Mouse (Mus musculus) forebrain, embryonic 13.5 days (tissue): ENCODE results near the gene Ppib. TPM values are rescaled to one million over a fixed set of nuclear protein-coding genes. Genes with fewer than 3 reads are reported as not detected.
A peak's percentile ranks its signal among the peaks of the same experiment; 100 is the strongest.

Experiments
- ATAC-seq: fragments of 200-750 bp; cut with Nextera tagmentation; 2 replicates; pipeline ENCODE4 v1.8.0; 2017
- H3K27ac ChIP-seq: fragments of 300-500 bp; sonication (generic); 2 replicates; pipeline ENCODE4 v1.5.1; 2015; ENCODE audit warnings: inconsistent platforms, mild to moderate bottlenecking, moderate library complexity
- H3K27me3 ChIP-seq: fragments of 300-500 bp; sonication (generic); 2 replicates; pipeline ENCODE4 v1.6.1; 2015; ENCODE audit warnings: mild to moderate bottlenecking, inconsistent platforms
- H3K36me3 ChIP-seq: fragments of 300-500 bp; sonication (generic); 2 replicates; pipeline ENCODE4 v1.6.1; 2015; ENCODE audit warnings: mild to moderate bottlenecking, inconsistent platforms; ENCODE audit not compliant: poor library complexity, severe bottlenecking
- H3K4me1 ChIP-seq: fragments of 300-500 bp; sonication (generic); 2 replicates; pipeline ENCODE4 v1.6.1; 2015; ENCODE audit warnings: inconsistent platforms
- H3K4me2 ChIP-seq: fragments of 300-500 bp; sonication (generic); 2 replicates; pipeline ENCODE4 v1.6.1; 2015; ENCODE audit warnings: inconsistent platforms, mild to moderate bottlenecking, moderate library complexity
- H3K4me3 ChIP-seq: fragments of 300-500 bp; sonication (generic); 2 replicates; pipeline ENCODE4 v1.5.1; 2015; ENCODE audit warnings: mild to moderate bottlenecking, inconsistent platforms
- H3K9ac ChIP-seq: fragments of 300-500 bp; sonication (generic); 2 replicates; pipeline ENCODE4 v1.6.1; 2015; ENCODE audit warnings: mild to moderate bottlenecking, inconsistent platforms
- H3K9me3 ChIP-seq: fragments of 300-500 bp; sonication (generic); replicated peaks from 2 replicates; pipeline ENCODE4 v1.6.1; 2016; ENCODE audit warnings: inconsistent platforms
- WGBS: fragments of 180-500 bp; shearing (Covaris S2); methylation state at CpG from one replicate; pipeline ENCODE4 v1.1.7; 2015; 5-methylcytosine and 5-hydroxymethylcytosine counted together
- polyA plus RNA-seq: library from polyadenylated mRNA; unstranded; fragments of >200 nt; fragmentation: Nextera tagmentation; extraction: Ambion mirVana; gene quantifications from 2 replicates; pipeline ENCODE4 v1.2.1, GENCODE M21; 2015

The Ppib gene
- polyA plus RNA-seq, 1 experiment from 2014 or later: 381 TPM

GRCm38 (mm10) chr9:66060308-66060647 is 256 bp downstream of the Ppib start:
- peak overlapping the region; percentile 82 for H3K4me2 ChIP-seq
- H3K9ac ChIP-seq: peak overlapping the region; percentile 93
- no peaks in the 10 kb centered on the region for H3K27me3 ChIP-seq
- H3K36me3 ChIP-seq: peaks cover 27% of the 10 kb centered on the region
- WGBS: under 1% methylated on average over 20 of the region's 20 CpGs
- peak; percentile 67 for ATAC-seq
- H3K27ac ChIP-seq: peak overlapping the region; percentile 75
- peak overlapping the region; percentile 87 for H3K4me3 ChIP-seq
- peaks cover 19% of the 10 kb centered on the region for H3K4me1 ChIP-seq
- no peaks in the 10 kb centered on the region for H3K9me3 ChIP-seq

- no peak for ATAC-seq
- Histone ChIP-seq H3K9ac (peak overlapping the region; percentile 93), H3K27ac (peak overlapping the region; percentile 75), H3K4me1 (peaks cover 19% of the 10 kb centered on the region), H3K9me3 (no peaks in the 10 kb centered on the region), H3K27me3 (no peaks in the 10 kb centered on the region), H3K36me3 (peaks cover 34% of the 10 kb centered on the region), H3K4me2 (peak overlapping the region; percentile 82), H3K4me3 (peak overlapping the region; percentile 87)
- 35% methylated on average over 4 of the region's 4 CpGs for WGBS
Observed at GRCm38 (mm10) chr9:66060986-66061385, 964 bp downstream of the Ppib start.

GRCm38 (mm10) chr9:66061656-66062055 is 1.6 kb downstream of the Ppib start:
- Histone ChIP-seq H3K4me1 (peaks cover 19% of the 10 kb centered on the region), H3K36me3 (peaks cover 41% of the 10 kb centered on the region), H3K27ac (peak overlapping the region; percentile 75), H3K27me3 (0 out of 2 replicates have a peak, but pooled peaks cover 4% of the 10 kb centered on the region), H3K9me3 (no peaks in the 10 kb centered on the region), H3K9ac (peak overlapping the region; percentile 93; the same call in 1 of the 2 replicates), H3K4me3 (peak overlapping the region; percentile 87), H3K4me2 (peak overlapping the region; percentile 82)
- WGBS: 64% methylated on average over 3 of the region's 3 CpGs
- ATAC-seq: no peak

- H3K9me3 ChIP-seq: no peaks in the 10 kb centered on the region
- H3K36me3 ChIP-seq: peaks cover 51% of the 10 kb centered on the region
- 92% methylated on average over 3 of the region's 3 CpGs for WGBS
- no peak overlapping the region for H3K4me3 ChIP-seq
- H3K9ac ChIP-seq: no peak overlapping the region
- no peak overlapping the region for H3K4me2 ChIP-seq
- H3K27ac ChIP-seq: no peak overlapping the region
- H3K27me3 ChIP-seq: peaks cover 22% of the 10 kb centered on the region
- ATAC-seq: no peak
- H3K4me1 ChIP-seq: peaks cover 19% of the 10 kb centered on the region
Observed at GRCm38 (mm10) chr9:66063446-66063845, 3.4 kb downstream of the Ppib start.

GRCm38 (mm10) chr9:66064316-66064715 is 4.3 kb downstream of the Ppib start:
- peaks cover 23% of the 10 kb centered on the region for H3K4me1 ChIP-seq
- ATAC-seq: no peak
- H3K27me3 ChIP-seq: peaks cover 31% of the 10 kb centered on the region
- no peak overlapping the region for H3K4me3 ChIP-seq
- H3K27ac ChIP-seq: no peak overlapping the region
- WGBS: 91% methylated on average over 11 of the region's 11 CpGs
- H3K36me3 ChIP-seq: peaks cover 51% of the 10 kb centered on the region
- H3K4me2 ChIP-seq: no peak overlapping the region
- no peak overlapping the region for H3K9ac ChIP-seq
- no peaks in the 10 kb centered on the region for H3K9me3 ChIP-seq

- no peak overlapping the region for H3K4me2 ChIP-seq
- WGBS: 90% methylated on average over 3 of the region's 3 CpGs
- no peaks in the 10 kb centered on the region for H3K9me3 ChIP-seq
- no peak overlapping the region for H3K9ac ChIP-seq
- H3K36me3 ChIP-seq: peaks cover 51% of the 10 kb centered on the region
- H3K4me1 ChIP-seq: peaks cover 12% of the 10 kb centered on the region
- H3K27me3 ChIP-seq: peaks cover 50% of the 10 kb centered on the region
- ATAC-seq: no peak
- no peak overlapping the region for H3K27ac ChIP-seq
- no peak overlapping the region for H3K4me3 ChIP-seq
Observed at GRCm38 (mm10) chr9:66066791-66067190, 6.8 kb downstream of the Ppib start.

GRCm38 (mm10) chr9:66067542-66067941 is 7.5 kb downstream of the Ppib start:
- Histone ChIP-seq H3K9ac (no peak overlapping the region), H3K27ac (no peak overlapping the region), H3K27me3 (peaks cover 50% of the 10 kb centered on the region), H3K36me3 (peaks cover 48% of the 10 kb centered on the region), H3K4me2 (no peak overlapping the region), H3K4me1 (peaks cover 11% of the 10 kb centered on the region), H3K9me3 (no peaks in the 10 kb centered on the region), H3K4me3 (no peak overlapping the region)
- 24% methylated on average over 5 of the region's 5 CpGs for WGBS
- ATAC-seq: no peak

GRCm38 (mm10) chr9:66068056-66068455 is 8.0 kb downstream of the Ppib start:
- WGBS: 65% methylated on average over 4 of the region's 4 CpGs
- Histone ChIP-seq H3K4me2 (no peak overlapping the region), H3K9me3 (no peaks in the 10 kb centered on the region), H3K4me1 (peaks cover 11% of the 10 kb centered on the region), H3K27ac (no peak overlapping the region), H3K4me3 (no peak overlapping the region), H3K36me3 (peaks cover 42% of the 10 kb centered on the region), H3K27me3 (peaks cover 50% of the 10 kb centered on the region), H3K9ac (no peak overlapping the region)
- no peak for ATAC-seq

- peak; percentile 46; the same call in 1 of the 2 replicates for ATAC-seq
- Histone ChIP-seq H3K4me1 (peaks cover 11% of the 10 kb centered on the region), H3K36me3 (peaks cover 33% of the 10 kb centered on the region), H3K27ac (no peak overlapping the region), H3K9ac (peak overlapping the region; percentile 70), H3K4me2 (peak overlapping the region; percentile 93), H3K27me3 (peaks cover 50% of the 10 kb centered on the region), H3K4me3 (peak overlapping the region; percentile 52), H3K9me3 (no peaks in the 10 kb centered on the region)
- WGBS: under 1% methylated on average over 30 of the region's 30 CpGs
Observed at GRCm38 (mm10) chr9:66068971-66069391, 9.0 kb downstream of the Ppib start.

- peak; percentile 92 for ATAC-seq
- Histone ChIP-seq H3K4me2 (peak within 1 kb of the TSS; percentile 93), H3K27me3 (peaks cover 50% of the 10 kb centered on the region), H3K4me1 (peaks cover 11% of the 10 kb centered on the region), H3K4me3 (peak within 1 kb of the TSS; percentile 52), H3K27ac (no peak within 1 kb of the TSS), H3K36me3 (peaks cover 27% of the 10 kb centered on the region), H3K9ac (peak within 1 kb of the TSS; percentile 70), H3K9me3 (no peaks in the 10 kb centered on the region)
- WGBS: 0% methylated on average over 21 of the region's 22 CpGs
Observed at GRCm38 (mm10) chr9:66069583-66069982, 9.6 kb downstream of the Ppib start, which contains the start of gene Snx22. Gene Snx22, minus strand, starts transcription at chr9:66069719.

GRCm38 (mm10) chr9:66070151-66070550 is 10.1 kb downstream of the Ppib start:
- H3K36me3 ChIP-seq: peaks cover 25% of the 10 kb centered on the region
- H3K4me1 ChIP-seq: peaks cover 11% of the 10 kb centered on the region
- no peak overlapping the region for H3K27ac ChIP-seq
- H3K9me3 ChIP-seq: no peaks in the 10 kb centered on the region
- no peak overlapping the region for H3K4me2 ChIP-seq
- WGBS: 90% methylated on average over 5 of the region's 5 CpGs
- no peak overlapping the region for H3K4me3 ChIP-seq
- peaks cover 50% of the 10 kb centered on the region for H3K27me3 ChIP-seq
- H3K9ac ChIP-seq: no peak overlapping the region
- no peak for ATAC-seq

GRCm38 (mm10) chr9:66072754-66073153 is 12.7 kb downstream of the Ppib start:
- Histone ChIP-seq H3K36me3 (no peaks in the 10 kb centered on the region), H3K4me1 (peaks cover 11% of the 10 kb centered on the region), H3K27me3 (peaks cover 35% of the 10 kb centered on the region), H3K27ac (no peak overlapping the region), H3K4me3 (no peak overlapping the region), H3K9ac (no peak overlapping the region), H3K4me2 (no peak overlapping the region), H3K9me3 (no peaks in the 10 kb centered on the region)
- 91% methylated on average over 7 of the region's 7 CpGs for WGBS
- ATAC-seq: no peak

GRCm38 (mm10) chr9:66078072-66078471 is 18.1 kb downstream of the Ppib start:
- Histone ChIP-seq H3K4me2 (peak overlapping the region; percentile 33), H3K36me3 (no peaks in the 10 kb centered on the region), H3K4me1 (peaks cover 8% of the 10 kb centered on the region), H3K9me3 (no peaks in the 10 kb centered on the region), H3K27ac (peak overlapping the region; percentile 41), H3K27me3 (no peaks in the 10 kb centered on the region), H3K9ac (peak overlapping the region; percentile 3; the same call in 1 of the 2 replicates), H3K4me3 (no peak overlapping the region)
- ATAC-seq: no peak
- WGBS: 76% methylated on average over 3 of the region's 3 CpGs
